Mouse (Mus musculus) gonadal fat pad, adult 2 months (tissue): ENCODE measurements at regions not wholly inside any gene's neighbourhood (a gene's known extent, or its start where the extent isn't known, plus 50 kb on each side); places are given as distances from the start of the nearest gene placed in this dataset.

Experiments
- DNase-seq: peaks from one replicate; pipeline ENCODE4 v3.0.0-alpha.2; 2012; ENCODE audit warnings: low read depth

DNA sequence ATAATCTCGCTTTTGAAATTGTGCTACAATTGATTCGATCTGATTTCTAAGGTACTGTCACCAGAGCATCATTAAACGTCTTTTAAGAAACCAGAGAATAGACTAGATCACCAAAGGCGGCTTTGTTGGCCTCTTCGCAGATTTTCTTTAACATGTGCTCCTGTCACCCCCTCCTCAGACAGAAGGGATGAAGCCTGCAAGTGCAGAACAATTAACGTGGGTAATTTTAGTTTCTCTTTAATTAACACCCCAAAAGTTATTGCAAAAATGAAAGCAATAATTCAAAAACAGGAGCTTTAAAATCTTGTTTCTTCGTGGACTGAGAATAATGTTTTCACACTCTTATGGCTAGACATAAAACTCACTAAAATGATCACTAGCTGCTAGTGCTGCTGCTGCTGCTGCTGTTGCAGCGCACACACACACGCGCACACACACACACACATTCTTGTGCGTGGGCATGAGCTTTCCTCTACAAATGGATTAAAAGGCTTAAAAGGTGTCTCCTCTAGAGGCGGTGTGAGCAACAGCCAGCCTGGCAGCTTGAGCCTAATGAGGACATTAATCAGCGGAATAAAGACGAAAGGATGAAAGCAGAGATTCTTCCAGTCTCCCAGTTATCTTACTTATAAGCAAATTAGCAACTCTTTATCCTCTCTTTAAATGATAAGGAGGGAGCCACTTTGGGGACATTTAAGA is 550.5 kb upstream of the Btbd3 start:
- DNase-seq, result no peak

DNA sequence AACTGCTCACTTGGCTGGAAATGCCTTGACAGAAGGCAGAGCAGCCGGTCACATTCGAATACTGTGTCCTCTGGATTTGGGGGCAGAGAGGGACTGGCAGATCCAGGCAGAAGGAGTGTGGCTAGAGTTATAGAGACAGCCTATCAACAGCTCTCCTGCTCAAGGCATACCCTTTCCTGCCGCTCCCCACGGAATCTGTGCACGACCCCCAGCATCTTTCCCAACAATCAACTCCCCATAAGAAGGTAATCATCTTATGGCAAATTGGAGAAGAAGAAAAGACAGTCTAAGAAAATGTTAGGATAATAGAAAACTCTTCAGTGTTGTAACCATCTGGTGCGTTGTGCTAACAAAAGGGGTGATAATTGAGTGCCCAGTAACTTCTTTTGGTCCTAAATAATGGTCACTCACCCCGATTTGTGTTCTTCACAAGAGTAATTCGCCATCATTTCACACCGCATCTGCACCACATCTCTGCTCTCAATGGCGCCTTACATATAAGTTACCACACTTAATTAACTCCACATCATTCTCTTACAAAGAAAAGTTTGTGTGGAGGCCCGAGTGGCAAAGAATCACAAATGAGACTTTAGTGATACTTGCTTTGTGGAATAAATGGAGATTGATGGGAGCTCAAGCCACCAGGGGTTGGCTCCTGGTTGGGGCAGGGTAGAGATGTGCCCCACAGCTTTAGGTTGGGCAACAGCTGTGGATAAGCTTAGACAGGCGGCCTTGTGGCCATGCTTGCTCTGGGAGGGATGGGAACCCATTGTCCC is 551.2 kb upstream of the Btbd3 start:
- DNase-seq, result no peak

DNA sequence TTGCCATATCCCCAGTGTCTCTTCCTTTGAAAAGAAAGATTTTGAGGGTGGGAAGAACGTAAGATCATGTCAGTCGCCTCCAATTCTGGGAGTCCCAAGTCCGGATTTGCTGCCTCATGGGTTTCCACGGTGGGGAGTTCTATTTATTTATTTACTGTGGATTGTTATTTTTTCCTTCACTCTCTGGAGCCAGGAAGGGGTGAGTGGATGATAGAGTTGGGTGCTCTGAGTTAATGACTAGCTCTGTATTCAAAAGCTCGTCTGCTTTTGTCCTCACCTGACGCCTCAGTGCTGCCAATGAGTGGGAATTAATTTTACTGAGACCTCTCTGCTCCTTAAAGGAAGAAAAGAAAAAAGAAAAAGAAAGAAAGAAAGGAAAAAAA is 551.8 kb upstream of the Btbd3 start:
- DNase-seq, result no peak

- no peak for DNase-seq
Observed at GRCm38 (mm10) chr2:137704051-137704450, 552.3 kb upstream of the Btbd3 start.

- DNase-seq, result no peak
Observed at GRCm38 (mm10) chr2:137695885-137696284, 560.5 kb upstream of the Btbd3 start.

DNA sequence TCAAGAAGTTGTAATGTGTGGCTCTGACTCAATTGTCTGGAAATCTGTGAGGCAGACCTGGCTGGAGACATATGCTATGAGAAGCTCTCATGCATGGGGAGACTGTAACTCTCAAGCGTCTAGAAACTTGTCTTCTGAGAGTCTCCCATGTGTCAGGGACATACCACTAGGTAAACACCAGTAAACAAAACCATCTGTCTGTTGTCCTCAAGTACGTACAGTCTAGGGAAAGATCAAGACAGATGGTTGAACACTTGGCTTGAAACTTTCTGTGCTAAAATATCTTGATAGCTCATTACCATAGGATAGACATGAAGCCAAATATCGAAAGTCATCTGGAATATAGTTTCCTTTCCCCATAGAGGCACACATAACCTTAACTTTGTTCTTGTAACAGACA is 562.3 kb upstream of the Btbd3 start:
- no peak for DNase-seq

GRCm38 (mm10) chr2:137687208-137687607 is 569.2 kb upstream of the Btbd3 start:
- DNase-seq, result no peak

- no peak for DNase-seq
Observed at GRCm38 (mm10) chr2:137686735-137687134, 569.6 kb upstream of the Btbd3 start.

DNA sequence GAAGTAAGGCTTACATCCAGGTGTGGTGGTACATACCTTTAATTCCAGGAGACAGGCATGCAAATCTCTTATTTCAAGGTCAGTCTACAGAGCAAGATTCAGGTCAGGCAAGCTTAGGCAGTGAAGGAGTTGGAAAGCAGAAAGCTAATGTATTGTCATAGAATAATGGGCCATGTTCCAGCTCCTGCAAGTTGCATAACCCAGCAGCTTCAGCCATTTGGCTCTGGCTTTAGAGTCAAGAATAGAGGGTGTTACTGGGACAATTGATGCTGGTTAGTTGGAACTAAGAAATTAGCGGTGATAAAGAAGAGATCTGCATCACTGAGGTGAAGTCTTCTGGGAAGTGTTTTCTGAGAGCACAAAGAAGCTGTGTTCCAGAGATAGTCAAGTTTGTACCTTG is 565.3 kb upstream of the Jag1 start:
- no peak for DNase-seq

DNA sequence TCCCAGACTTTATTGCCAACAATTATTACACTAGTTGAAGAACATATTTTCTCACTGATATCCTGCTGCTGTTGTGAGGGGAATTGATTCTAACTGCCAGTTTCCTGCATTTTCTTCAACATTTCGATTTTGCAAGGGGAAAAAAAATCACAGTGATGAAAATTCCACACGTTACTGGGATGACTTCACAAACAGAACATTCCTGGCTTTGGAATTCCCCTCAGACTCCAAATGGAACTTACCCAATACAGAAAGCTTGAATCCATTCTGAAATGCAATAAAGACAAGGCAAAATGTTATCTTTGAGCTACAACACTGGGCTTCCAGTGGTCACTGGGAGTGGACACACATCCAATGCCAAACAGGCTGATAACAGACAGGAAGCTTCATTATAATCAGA is 546.7 kb upstream of the Jag1 start:
- DNase-seq, result no peak

GRCm38 (mm10) chr2:137662216-137662615 is 545.8 kb upstream of the Jag1 start:
- DNase-seq, result no peak

GRCm38 (mm10) chr2:137660449-137660848 is 544.0 kb upstream of the Jag1 start:
- DNase-seq, result no peak

GRCm38 (mm10) chr2:137654296-137654695 is 537.9 kb upstream of the Jag1 start:
- no peak for DNase-seq

GRCm38 (mm10) chr2:137644160-137644559 is 527.7 kb upstream of the Jag1 start:
- DNase-seq, result no peak

DNA sequence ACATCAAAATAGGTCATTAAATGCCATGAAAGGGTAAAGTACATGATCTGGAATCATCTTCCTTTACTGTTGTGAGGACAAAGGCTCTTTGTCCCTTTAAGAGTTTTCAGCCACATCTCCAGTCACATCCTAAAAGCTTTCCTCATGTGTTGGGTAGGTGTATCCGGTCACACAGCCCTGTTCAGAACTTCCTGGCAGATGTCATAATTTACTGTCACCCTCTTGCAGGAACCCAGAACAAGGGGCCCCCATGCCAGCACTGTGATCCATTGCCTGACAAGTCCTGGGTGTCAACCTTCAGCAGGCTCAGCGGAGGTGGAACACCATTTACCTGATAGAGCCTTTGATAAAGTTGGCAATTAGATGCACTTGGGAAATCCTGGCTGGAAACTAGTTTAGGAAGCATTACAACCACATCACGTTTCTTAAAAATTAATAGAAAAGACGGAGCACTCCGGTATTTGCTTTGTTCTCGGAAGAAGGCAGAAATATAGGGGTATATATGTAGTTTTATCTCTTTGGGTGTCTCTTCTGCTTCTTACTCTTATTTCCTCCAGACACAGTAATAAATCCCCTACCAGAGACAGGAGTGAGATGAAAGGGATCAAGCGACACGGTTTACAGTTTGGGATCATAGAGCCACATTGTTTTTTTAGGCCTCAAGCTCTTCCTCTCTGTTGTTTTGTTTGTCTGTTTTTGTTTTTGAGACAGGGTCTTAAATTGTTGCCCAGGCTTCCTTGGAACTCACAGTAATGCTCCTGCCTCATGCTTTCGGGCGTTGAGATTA is 527.0 kb upstream of the Jag1 start:
- peak; percentile 17 for DNase-seq

GRCm38 (mm10) chr2:137635019-137635621 is 518.7 kb upstream of the Jag1 start:
- no peak for DNase-seq

DNA sequence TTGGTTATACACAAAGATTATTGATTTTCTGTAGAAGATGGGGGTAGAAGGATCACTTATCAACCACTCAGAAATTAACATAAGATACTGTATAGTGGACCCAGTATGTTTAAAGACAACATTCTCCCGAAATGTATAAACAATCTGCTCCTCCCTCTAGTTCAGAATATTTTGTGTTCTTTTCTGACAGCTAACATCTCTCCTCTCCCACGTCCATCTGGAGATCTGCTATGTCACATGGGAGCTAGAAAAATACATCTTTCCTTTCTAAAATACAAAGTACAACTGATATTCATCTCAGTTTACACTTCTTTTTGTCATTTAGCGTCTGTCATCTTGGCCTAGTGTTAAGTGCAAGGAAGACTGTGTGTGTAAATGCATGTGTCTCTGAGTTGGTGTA is 500.2 kb upstream of the Jag1 start:
- no peak for DNase-seq

- no peak for DNase-seq
Observed at GRCm38 (mm10) chr2:137613791-137614190, 497.3 kb upstream of the Jag1 start.

DNA sequence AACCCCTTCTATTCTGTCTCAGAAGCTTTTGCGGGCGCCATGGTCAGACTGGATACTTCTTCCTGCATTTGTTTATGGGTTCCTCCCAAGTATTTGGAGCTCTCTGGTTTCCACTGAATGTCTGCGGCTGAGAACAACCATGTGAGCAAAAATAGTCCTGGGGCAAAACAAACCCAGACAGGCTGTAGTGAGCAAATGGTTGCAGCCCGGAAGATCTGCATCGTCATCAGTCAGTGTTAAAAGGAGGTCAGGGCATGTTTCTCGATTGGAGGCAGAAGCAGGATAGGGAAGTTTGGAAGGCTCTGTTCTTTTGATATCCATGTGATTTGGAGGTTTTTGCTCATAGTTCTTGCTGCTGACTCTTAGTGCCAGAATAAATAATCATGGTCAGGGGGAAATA is 492.1 kb upstream of the Jag1 start:
- no peak for DNase-seq

- DNase-seq, result no peak
Observed at GRCm38 (mm10) chr2:137598136-137598535, 481.7 kb upstream of the Jag1 start.

- no peak for DNase-seq
Observed at GRCm38 (mm10) chr2:137594509-137594908, 478.1 kb upstream of the Jag1 start.

DNA sequence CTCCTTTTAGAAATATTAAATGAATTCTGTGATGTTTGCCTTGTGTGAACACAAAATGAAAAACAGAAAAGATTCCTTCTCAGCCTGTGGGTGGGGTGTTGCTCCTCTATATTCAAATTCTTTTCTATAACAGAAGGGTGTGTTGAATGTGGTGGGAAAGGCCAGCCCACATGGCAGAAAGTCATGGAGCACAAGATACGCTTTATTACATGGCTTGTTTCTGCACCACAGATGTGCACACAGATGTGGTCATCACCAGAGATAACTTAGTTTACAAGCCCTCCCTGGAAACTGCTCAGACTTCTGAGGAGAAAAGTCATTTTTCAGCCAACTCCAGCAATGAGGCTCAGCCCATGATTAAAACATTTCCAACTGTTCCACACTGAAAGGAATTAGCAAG is 475.1 kb upstream of the Jag1 start:
- no peak for DNase-seq
